Mouse (Mus musculus) brain, embryonic 14.5 days (tissue): ENCODE measurements around the gene Cdan1. TPM values are rescaled to one million over a fixed set of nuclear protein-coding genes. Genes with fewer than 3 reads are reported as not detected.
A peak's percentile ranks its signal among the peaks of the same experiment; 100 is the strongest.

ENCODE experiments used
- DNase-seq: peaks from one replicate; pipeline ENCODE4 v3.0.0-alpha.2; 2011; ENCODE audit warnings: low read depth
- CTCF ChIP-seq: fragments of 200-500 bp; IDR thresholded peaks from 2 replicates; pipeline ENCODE4 v1.5.1; 2012; ENCODE audit warnings: inconsistent platforms, mild to moderate bottlenecking, moderate library complexity, borderline replicate concordance; ENCODE audit not compliant: insufficient read depth, insufficient read length; ENCODE audit errors: extremely low read depth
- POLR2A ChIP-seq: fragments of 200-500 bp; IDR thresholded peaks from 2 replicates; pipeline ENCODE4 v1.6.1; 2012; ENCODE audit warnings: mild to moderate bottlenecking, inconsistent platforms, borderline replicate concordance; ENCODE audit not compliant: poor library complexity, insufficient read depth, insufficient read length, severe bottlenecking; ENCODE audit errors: extremely low read depth
- polyA plus RNA-seq: library from polyadenylated mRNA; depleted of rRNA; stranded (reverse); fragments of >200 nt; gene quantifications from 2 replicates; pipeline ENCODE4 v1.2.3, GENCODE M21; 2012

The Cdan1 gene
- polyA plus RNA-seq, 1 experiment = 32.9 TPM

DNA sequence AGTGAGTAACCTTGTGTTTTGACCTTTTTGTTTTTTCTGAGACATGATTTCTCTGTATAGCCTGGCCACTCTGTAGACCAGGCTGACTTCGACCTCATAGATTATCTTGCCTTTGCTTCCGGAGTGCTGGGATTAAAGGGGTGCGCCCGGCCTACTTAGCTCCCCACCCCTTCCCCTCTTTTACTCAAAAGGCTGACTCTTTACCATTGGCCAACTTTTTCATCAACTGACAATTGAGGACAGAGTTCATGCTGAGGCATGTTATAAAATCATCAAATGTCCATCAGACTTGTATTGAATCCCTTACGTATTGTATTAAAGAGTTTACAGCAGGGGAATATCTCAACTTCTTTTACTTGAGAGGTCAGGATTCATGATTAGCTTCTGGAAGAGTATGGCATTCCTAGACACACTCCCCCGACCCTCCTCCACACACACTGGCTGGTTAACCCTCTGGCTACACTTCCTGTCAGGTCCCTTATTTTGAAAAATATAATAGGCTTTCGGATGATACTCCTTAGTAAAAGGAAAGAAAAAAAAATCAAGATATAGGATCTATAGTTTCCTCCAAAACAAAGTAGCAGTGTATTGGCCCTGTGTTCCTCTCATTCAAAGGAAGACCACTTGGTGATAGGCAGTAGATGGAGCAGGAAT is 117.9 kb downstream of the Cdan1 start:
- no peak for DNase-seq
- no peak for TF ChIP-seq POLR2A
- no peak for TF ChIP-seq CTCF

DNA sequence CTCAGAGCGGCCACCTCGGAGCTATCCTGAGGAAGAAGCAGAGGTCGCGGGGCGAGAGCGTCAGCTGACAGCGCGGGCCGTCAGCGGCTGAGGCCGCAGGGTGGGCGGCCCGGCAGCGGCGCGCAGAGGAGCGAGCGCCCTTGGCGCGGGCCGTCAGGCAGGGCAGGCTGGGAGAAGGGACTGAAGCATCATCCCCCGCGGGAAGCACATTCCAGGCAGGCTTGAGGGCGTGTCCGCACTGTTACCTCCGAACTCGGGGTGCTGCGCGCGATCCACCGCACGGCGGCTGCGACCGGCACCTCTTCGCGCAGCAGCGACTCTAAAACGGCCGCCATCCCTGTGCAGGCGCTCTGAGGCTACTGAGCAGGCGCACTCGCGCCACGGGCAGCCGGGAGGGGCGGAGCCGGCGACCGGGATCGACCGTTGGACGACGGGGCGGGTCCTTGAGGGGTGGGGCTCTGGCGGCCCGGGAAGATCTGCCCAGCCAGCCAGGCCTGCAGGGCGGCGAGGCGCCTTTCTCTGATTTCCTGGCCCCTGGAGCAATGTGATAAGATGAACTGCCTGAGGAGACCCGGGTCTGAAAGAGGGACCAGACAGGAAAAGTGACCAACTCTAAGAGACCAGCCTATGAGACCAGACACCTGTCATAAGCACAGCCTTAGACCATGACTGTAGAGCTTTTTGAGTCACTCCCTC is 118.6 kb downstream of the Cdan1 start:
- TF ChIP-seq POLR2A = peak; percentile 78
- TF ChIP-seq CTCF = no peak
- peak; percentile 96 for DNase-seq

DNA sequence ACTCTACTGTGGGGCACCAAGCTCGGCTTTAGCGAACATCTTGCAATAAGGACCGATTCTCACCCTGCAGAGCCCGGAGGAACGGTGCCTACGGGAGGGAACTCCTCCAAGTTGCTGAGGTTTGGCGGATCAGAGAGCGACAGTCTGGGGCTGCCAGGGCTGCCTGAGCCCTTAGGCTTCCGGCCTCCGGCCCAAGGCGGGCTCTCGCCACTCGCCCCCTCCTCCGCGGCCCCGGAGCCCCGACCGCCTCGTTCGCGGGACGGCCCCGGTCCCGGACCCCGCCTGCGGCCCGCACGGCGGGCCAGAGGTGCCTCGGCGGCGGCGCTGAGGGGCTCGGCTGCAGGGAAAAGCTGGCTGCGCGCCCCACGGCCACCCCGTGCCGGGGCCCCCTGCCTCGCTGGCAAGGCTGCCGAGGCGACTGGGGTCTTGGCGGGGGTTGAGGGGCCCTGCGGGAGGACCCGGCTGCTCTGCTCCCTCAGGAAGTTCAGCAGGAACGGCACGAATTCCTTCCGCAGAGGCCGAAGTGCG is 119.2 kb downstream of the Cdan1 start:
- TF ChIP-seq CTCF (no peak), POLR2A (no peak)
- peak; percentile 37 for DNase-seq

DNA sequence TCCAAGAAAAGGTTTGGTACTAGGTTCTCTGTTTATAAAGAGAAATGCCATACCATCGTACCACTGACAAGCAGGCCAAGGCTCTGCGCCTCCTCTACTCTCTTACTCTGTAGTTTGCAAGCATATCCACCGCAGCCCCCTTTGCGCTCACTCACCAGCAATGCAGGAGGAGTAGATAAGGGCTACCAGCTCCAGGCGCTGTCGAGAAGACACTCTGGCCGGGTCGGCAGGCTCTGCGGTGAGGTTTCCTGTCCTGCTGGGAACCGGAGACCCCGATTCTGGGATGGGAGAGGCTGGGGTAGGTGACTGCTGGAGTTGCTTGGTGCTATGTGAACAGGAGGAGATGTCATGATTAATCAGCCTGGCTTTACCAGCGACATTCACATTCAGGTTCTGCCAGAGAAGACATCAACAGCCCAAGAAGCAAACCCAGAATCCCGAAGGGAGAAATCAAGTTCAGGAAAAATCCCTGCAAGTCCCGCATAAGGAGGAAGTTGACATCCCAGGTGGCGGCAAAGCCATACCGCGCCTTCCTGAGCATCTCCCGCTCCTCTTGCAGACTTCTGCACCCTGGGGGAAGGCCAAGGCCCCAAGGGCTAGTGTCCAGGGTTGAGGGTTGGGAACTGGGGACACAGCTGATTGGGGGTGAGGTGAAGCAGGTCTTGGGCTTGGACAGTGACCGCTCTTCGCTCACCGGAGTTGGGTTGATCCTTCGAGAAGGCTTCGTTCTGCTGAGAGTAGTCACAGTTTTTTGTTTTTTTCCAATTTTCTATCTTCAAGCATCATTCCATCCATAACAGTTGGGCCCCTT is 119.9 kb downstream of the Cdan1 start:
- peak; percentile 27 for DNase-seq
- TF ChIP-seq CTCF (no peak), POLR2A (no peak)

DNA sequence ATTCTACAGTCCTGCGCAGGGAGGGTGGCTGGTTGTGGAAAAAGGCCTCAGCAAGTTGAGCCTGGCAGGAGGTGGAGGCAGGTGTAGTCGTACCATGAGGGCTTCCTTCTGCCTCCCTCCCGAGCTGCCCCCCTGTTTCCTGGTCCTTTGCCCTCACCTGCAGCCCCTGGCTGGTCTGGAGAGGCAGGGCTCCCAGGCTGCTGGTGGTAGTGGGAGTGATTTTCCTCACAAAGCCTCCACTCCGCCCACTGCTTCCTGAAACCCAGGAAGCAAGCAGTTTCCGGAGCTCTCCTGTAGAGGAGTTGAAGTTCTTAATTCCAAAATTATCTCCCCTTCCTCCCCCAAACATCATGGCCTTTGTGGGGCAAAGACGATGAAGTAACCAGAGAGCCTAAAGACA is 125.8 kb downstream of the Cdan1 start:
- no peak for DNase-seq
- no peak for TF ChIP-seq CTCF
- TF ChIP-seq POLR2A = no peak

DNA sequence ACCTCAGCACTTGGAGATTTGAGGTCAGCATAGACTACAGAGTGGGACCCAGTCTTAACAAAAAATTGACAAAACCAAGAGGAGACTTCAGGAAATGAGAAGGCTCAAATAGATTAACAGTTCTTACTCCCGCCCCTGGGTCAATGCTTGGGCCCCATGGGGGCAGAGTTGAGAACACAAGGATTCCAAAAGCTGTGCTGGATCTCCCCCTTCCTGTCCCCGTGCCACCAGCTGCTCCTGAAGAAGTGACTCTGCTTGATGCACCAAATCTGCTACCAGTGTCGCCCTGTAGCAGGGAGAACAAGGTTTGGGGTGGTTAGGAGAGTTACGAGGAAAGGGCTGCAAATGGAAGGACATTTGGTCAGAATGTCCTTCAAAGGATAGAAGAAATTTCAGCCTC is 126.3 kb downstream of the Cdan1 start:
- TF ChIP-seq POLR2A = no peak
- no peak for DNase-seq

DNA sequence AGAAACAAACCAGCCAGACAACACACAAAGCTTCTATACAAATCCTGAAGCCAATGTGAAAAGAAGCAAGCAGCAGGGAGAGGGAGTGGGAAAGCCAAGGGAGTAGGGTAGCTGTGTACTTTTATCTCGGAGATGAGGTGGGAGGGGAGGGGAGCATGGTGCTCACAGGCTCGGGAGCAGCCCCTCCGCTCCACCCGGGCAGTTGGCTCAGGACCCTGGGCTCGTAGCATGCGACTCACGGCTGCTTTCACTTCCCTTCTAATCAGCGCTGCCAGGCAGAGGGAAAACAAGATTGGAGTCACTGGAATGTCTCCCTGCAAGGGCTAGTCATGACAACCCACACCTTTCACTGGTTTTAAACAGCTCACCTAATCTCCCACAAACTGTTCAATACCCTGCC is 127.4 kb downstream of the Cdan1 start:
- no peak for TF ChIP-seq CTCF
- no peak for TF ChIP-seq POLR2A
- peak; percentile 14 for DNase-seq

DNA sequence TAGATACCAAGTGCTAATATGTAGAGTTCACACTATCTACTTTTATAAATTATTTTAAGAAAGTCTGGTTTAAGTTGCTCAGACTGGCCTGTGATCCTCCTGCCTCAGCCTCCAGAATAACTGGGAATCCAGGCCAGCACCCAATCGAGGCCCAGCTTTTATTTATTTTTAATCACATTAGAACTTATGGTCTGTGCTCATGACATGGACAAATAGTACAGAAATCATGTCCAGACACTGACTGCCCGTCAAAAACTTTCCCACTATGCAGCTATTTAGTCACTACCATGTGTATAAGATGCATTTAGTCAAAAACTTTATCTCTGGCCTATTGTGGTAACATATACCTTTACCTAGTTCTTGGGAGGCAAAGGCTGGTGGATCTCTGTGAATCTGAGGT is 128.0 kb downstream of the Cdan1 start:
- DNase-seq = no peak
- TF ChIP-seq CTCF (no peak), POLR2A (no peak)

DNA sequence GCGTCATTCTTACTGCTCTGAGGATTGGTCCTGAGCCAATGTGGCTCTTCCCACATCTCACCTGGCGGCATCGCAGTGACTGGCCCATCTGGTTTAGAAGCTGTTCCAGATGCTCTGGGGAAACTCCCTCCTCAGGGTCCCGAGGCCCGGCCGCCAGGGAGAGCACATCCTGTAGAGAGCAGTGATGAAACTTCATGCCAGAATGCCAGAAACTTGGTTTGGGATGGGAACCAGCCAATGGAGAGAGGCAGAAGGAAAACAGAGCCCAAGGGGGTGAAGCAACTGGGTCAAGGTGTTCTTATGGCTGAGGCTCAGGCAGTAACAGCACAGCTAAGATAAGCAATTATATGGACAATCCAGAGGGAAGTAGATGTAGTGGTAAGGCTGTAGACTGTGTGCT is 129.1 kb downstream of the Cdan1 start:
- no peak for DNase-seq
- TF ChIP-seq POLR2A (no peak), CTCF (no peak)

DNA sequence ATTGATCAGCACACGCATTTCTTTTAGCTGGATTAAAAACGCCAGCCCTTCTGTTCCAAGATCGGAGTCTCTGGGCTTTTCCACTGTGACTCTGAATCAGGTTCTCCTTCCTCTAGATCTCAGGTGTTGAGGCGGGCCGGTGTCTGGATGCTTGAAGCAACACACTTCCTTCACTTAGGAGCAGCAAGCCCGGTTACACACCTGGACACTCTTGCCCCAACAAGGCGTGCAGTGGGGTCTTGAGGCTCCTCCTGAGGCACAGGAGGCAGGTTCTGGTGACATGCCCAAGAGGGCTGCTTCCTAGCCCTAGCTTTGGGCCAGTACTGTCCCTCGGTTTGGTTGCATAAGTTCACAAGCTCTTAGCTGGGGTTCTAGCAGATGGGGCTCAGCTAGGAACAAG is 131.4 kb downstream of the Cdan1 start:
- TF ChIP-seq POLR2A (no peak), CTCF (no peak)
- DNase-seq = no peak

DNA sequence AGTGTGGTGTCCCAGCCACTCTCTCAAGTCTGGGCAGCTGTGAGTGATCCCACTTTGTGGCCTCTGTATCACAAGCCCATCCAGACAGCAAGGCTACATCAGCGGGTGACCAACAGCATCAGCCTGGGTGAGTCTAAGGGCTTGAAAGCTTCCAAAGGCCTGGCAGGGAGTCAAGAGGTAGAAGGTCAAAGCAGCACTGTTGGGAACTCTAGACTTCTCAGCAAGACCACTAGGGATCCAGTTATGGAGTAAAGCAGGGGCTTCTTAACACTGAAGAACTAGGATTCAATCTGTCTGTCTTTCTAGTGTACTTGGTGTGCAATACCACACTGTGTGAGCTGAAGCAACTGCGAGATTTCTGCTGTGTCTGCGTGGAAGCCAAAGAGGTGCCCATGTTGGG is 136.5 kb downstream of the Cdan1 start:
- no peak for TF ChIP-seq POLR2A
- no peak for TF ChIP-seq CTCF
- no peak for DNase-seq

DNA sequence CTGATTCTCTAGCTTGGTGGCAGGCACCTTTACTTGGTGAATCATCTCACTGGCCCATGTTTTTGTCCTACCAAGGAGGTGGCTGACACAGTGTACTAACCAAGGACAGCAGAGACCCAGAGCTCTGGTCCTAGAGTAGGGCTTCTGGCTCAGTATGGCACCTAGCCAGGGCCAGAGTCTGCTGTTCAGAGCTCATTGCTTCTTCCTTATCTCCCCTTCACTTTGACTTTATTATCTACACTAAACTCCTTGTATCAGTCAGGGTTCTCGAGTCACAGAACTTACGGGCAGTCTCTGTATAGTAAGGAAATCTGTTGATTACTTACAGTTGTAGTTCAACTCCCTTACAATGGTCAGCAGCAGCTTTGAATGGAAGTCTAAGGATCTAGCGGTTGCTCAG is 139.0 kb downstream of the Cdan1 start:
- DNase-seq = no peak
- TF ChIP-seq CTCF = no peak
- no peak for TF ChIP-seq POLR2A

DNA sequence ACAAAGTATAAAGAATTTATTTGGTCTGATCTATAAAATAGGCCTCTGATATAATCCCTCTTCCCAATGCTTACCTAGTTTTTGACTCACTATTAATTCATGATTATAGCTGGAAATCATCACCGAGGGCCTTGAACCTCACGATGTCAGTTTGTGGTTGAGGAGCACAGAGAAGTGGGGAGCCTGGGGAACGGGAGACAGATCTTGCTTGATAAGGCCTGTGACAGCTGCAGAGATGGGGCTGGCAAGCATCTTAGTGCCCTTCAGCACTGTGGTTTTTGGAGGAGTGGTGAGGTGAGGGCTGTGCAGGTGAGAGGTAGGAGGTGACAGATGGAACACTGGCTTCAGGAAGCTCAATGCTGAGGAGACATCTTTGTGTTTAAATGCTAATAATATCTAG is 139.8 kb downstream of the Cdan1 start:
- DNase-seq = no peak
- no peak for TF ChIP-seq POLR2A
- TF ChIP-seq CTCF = no peak
